Mouse (Mus musculus) forebrain, embryonic 11.5 days (tissue): ENCODE data around the gene Parp8. TPM values are rescaled to one million over a fixed set of nuclear protein-coding genes. Genes with fewer than 3 reads are reported as not detected.

Experiments
- ATAC-seq: fragments of 200-750 bp; cut with Nextera tagmentation; replicated peaks from 2 replicates; pipeline ENCODE4 v1.8.0; 2017; ENCODE audit warnings: moderate TSS enrichment; ENCODE audit not compliant: low FRiP score
- DNase-seq: peaks from one replicate; pipeline ENCODE4 v3.0.0-alpha.2; 2017; ENCODE audit warnings: low spot score
- H3K27ac ChIP-seq: fragments of 300-500 bp; sonication (generic); 2 replicates; pipeline ENCODE4 v1.5.1; 2014; ENCODE audit warnings: low read depth, low read length
- H3K27me3 ChIP-seq: fragments of 300-500 bp; sonication (generic); 2 replicates; pipeline ENCODE4 v1.6.1; 2014; ENCODE audit warnings: mild to moderate bottlenecking, low read length, mixed read lengths; ENCODE audit not compliant: control insufficient read depth, insufficient read depth
- H3K36me3 ChIP-seq: fragments of 300-500 bp; sonication (generic); 2 replicates; pipeline ENCODE4 v1.6.1; 2014; ENCODE audit warnings: mild to moderate bottlenecking, low read length, moderate library complexity, mixed read lengths; ENCODE audit not compliant: control insufficient read depth, insufficient read depth
- H3K4me1 ChIP-seq: fragments of 300-500 bp; sonication (generic); replicated peaks from 2 replicates; pipeline ENCODE4 v1.6.1; 2014; ENCODE audit warnings: low read length, mixed read lengths; ENCODE audit not compliant: control insufficient read depth, insufficient read depth
- H3K4me2 ChIP-seq: fragments of 300-500 bp; sonication (generic); 2 replicates; pipeline ENCODE4 v1.6.1; 2014; ENCODE audit warnings: low read depth, mild to moderate bottlenecking, low read length, moderate library complexity, mixed read lengths; ENCODE audit not compliant: severe bottlenecking
- H3K4me3 ChIP-seq: fragments of 300-500 bp; sonication (generic); 2 replicates; pipeline ENCODE4 v1.5.1; 2014; ENCODE audit warnings: low read depth, low read length
- H3K9ac ChIP-seq: fragments of 300-500 bp; sonication (generic); 2 replicates; pipeline ENCODE4 v1.6.1; 2014; ENCODE audit warnings: low read length
- H3K9me3 ChIP-seq: fragments of 300-500 bp; sonication (generic); 2 replicates; pipeline ENCODE4 v1.6.1; 2016; ENCODE audit warnings: low read length, mixed read lengths; ENCODE audit not compliant: control insufficient read depth
- WGBS: fragments of 180-500 bp; shearing (Covaris S2); extraction: QIAGEN DNeasy Blood & Tissue Kit; methylation state at CpG from one replicate; pipeline ENCODE4 v1.1.7; 2014; 5-methylcytosine and 5-hydroxymethylcytosine counted together
- polyA plus RNA-seq: library from polyadenylated mRNA; unstranded; fragments of >200 nt; fragmentation: Nextera tagmentation; extraction: Ambion mirVana; gene quantifications from 2 replicates; pipeline ENCODE4 v1.2.1, GENCODE M21; 2014

Parp8 gene
- polyA plus RNA-seq, 1 experiment from 2014 or later, result 15.4 TPM

DNA sequence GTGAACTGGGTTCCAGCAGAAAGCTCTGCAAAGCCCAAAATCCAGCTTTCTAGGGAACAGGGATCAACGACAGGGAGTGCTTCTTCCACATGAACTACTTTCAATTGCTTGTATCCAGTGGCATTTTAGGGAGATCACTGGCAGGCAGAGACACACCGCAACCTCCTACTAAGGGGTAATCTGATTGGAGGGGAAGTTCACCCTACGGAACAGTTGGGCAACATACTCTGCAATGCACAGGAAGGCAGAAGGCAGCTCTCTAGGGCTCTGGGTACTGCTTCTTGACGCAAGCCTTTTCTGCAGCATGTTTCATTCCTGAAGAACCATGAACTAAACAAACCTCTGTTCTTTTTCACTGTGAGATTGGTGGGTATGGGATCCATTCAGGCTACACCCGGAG, 10.9 kb upstream of the Parp8 start:
- Histone ChIP-seq H3K4me1 (no peaks in the 10 kb centered on the region), H3K27ac (no peak overlapping the region), H3K4me3 (no peak overlapping the region), H3K9me3 (no peaks in the 10 kb centered on the region), H3K36me3 (no peaks in the 10 kb centered on the region), H3K27me3 (no peaks in the 10 kb centered on the region), H3K9ac (no peak overlapping the region), H3K4me2 (no peak overlapping the region)
- no peak for ATAC-seq
- DNase-seq, result no peak
- WGBS, result 64% methylated on average over 5 of the region's 5 CpGs

GRCm38 (mm10) chr13:117035121-117035520, 9.8 kb upstream of the Parp8 start:
- no peak overlapping the region for H3K9ac ChIP-seq
- no peak overlapping the region for H3K27ac ChIP-seq
- 62% methylated on average over 2 of the region's 2 CpGs for WGBS
- no peak overlapping the region for H3K4me2 ChIP-seq
- no peaks in the 10 kb centered on the region for H3K36me3 ChIP-seq
- H3K4me3 ChIP-seq, result no peak overlapping the region
- no peaks in the 10 kb centered on the region for H3K4me1 ChIP-seq
- no peak for ATAC-seq
- no peaks in the 10 kb centered on the region for H3K9me3 ChIP-seq
- no peaks in the 10 kb centered on the region for H3K27me3 ChIP-seq
- no peak for DNase-seq

DNA sequence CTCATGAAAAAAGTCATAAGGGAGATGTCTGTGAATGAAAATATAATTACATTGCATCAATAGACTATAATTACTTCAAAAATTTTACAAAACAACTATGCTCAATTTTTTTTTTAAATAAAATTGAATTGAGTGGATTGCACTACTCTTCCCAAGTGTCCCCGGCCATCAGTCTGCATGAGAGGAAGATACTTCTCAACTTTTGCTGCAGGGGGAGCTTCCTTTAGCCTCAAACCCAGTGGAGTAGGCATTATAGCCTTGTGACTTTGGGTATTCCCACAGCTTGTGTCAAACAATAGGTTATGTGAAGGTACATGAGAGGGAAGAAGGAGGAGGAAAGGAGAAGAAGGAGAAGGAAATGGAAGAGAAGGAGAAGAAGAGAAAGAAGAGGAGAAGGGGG, 9.3 kb upstream of the Parp8 start:
- Histone ChIP-seq H3K27ac (no peak overlapping the region), H3K9ac (no peak overlapping the region), H3K4me2 (no peak overlapping the region), H3K27me3 (no peaks in the 10 kb centered on the region), H3K4me3 (no peak overlapping the region), H3K9me3 (no peaks in the 10 kb centered on the region), H3K36me3 (no peaks in the 10 kb centered on the region), H3K4me1 (no peaks in the 10 kb centered on the region)
- ATAC-seq (no peak), DNase-seq (no peak)
- WGBS, result 83% methylated on average over 1 of the region's 1 CpGs

DNA sequence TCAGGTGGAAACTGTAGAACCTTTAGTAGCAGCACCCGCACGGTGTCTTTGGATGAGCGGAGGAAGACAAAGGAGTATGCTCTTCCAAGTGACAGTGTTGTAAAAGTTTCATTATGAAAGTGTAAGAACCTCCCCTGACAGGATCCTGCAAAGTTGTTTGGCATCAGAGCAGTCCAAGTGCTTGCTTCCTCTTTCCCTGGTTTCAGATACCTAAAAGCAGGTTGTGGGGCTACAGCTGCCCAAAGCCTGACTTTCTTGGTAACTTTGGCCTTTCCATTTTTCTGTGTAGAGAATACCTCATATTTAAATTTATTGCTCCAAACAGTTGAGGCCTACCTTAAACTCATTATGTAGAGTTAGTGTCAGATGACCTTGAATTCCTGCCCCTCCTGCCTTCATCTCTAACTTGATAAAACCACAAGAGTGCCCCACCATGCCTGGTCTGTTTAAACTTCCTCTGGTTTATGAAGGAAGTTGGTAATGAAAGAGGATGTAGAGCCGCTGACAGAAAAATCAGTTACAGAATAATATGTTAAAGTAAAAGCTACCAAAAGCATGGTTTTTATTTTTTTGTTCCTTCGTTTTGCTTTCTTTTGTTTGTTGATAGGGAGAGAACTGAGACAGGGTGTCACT, 8.5 kb upstream of the Parp8 start:
- DNase-seq (no peak), ATAC-seq (no peak)
- Histone ChIP-seq H3K4me1 (no peaks in the 10 kb centered on the region), H3K27ac (no peak overlapping the region), H3K36me3 (no peaks in the 10 kb centered on the region), H3K27me3 (no peaks in the 10 kb centered on the region), H3K9ac (no peak overlapping the region), H3K9me3 (no peaks in the 10 kb centered on the region), H3K4me2 (no peak overlapping the region), H3K4me3 (no peak overlapping the region)
- whole genome bisulfite sequencing, result 89% methylated on average over 5 of the region's 5 CpGs

- no peak overlapping the region for H3K4me2 ChIP-seq
- WGBS, result 87% methylated on average over 1 of the region's 1 CpGs
- no peaks in the 10 kb centered on the region for H3K9me3 ChIP-seq
- DNase-seq (no peak), ATAC-seq (no peak)
- H3K4me3 ChIP-seq, result no peak overlapping the region
- H3K9ac ChIP-seq, result no peak overlapping the region
- no peaks in the 10 kb centered on the region for H3K4me1 ChIP-seq
- H3K36me3 ChIP-seq, result no peaks in the 10 kb centered on the region
- no peaks in the 10 kb centered on the region; the same call in 1 of the 2 replicates for H3K27me3 ChIP-seq
- H3K27ac ChIP-seq, result no peak overlapping the region
These were observed 7.1 kb upstream of the Parp8 start for GRCm38 (mm10) chr13:117032402-117032801.

GRCm38 (mm10) chr13:117031546-117031945, 6.2 kb upstream of the Parp8 start:
- Histone ChIP-seq H3K27me3 (no peaks in the 10 kb centered on the region; the same call in 1 of the 2 replicates), H3K9me3 (no peaks in the 10 kb centered on the region), H3K4me2 (no peak overlapping the region), H3K36me3 (no peaks in the 10 kb centered on the region), H3K4me1 (no peaks in the 10 kb centered on the region), H3K27ac (no peak overlapping the region), H3K9ac (no peak overlapping the region), H3K4me3 (no peak overlapping the region)
- 88% methylated on average over 6 of the region's 6 CpGs for WGBS
- DNase-seq (no peak), ATAC-seq (no peak)

DNA sequence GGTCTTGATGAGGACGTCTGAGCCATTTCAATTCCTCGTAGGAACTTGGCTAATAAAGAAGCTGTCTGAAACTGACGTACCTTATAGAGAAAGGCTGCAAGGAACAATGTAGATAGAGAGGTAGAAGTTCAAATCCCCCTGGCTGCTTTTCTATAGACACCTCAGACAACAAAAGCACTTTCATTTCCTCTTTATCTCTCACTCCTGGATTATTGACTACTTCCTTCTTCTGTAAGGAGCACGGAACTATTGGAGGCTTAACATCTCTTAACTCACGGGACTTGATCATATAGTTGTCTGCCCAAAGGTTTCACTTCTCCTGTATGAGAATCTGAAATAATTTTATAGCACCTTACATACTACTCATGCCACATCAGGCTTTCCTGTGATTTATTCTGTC, 2.9 kb upstream of the Parp8 start:
- DNase-seq, result no peak
- 83% methylated on average over 5 of the region's 5 CpGs for WGBS

DNA sequence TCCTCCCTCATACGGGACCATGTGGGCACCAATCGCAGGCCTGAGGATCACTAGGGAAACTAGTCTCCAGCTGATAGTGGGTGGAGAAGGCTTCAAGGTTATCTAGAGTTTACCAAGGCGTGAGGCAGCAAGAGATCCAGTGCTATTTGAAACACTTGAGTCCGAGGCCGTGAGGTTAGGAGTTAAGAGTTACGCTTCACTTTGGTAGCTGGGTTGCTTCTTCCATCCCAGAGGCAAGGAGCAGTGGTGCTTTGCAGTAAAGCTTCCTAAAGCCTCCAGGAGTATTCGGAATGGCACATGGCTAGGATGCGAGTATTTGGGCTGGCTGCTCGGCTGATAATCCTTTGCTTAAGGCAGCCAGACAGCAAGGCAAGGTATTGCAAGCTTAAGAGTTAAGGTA, 2.0 kb upstream of the Parp8 start:
- DNase-seq (no peak), ATAC-seq (no peak)
- no peaks in the 10 kb centered on the region for H3K36me3 ChIP-seq
- WGBS, result 76% methylated on average over 9 of the region's 9 CpGs
- H3K4me1 ChIP-seq, result no peaks in the 10 kb centered on the region
- H3K9ac ChIP-seq, result no peak overlapping the region
- no peak overlapping the region for H3K4me2 ChIP-seq
- H3K4me3 ChIP-seq, result no peak overlapping the region
- no peaks in the 10 kb centered on the region for H3K9me3 ChIP-seq
- H3K27ac ChIP-seq, result no peak overlapping the region
- H3K27me3 ChIP-seq, result no peaks in the 10 kb centered on the region; the same call in 1 of the 2 replicates

More for the DNA sequence above, 2.9 kb upstream of the Parp8 start:
- Histone ChIP-seq H3K27ac (no peak overlapping the region), H3K36me3 (no peaks in the 10 kb centered on the region), H3K4me2 (no peak overlapping the region), H3K27me3 (no peaks in the 10 kb centered on the region; the same call in 1 of the 2 replicates), H3K4me3 (no peak overlapping the region), H3K4me1 (no peaks in the 10 kb centered on the region), H3K9ac (no peak overlapping the region), H3K9me3 (no peaks in the 10 kb centered on the region)
- ATAC-seq, result no peak

DNA sequence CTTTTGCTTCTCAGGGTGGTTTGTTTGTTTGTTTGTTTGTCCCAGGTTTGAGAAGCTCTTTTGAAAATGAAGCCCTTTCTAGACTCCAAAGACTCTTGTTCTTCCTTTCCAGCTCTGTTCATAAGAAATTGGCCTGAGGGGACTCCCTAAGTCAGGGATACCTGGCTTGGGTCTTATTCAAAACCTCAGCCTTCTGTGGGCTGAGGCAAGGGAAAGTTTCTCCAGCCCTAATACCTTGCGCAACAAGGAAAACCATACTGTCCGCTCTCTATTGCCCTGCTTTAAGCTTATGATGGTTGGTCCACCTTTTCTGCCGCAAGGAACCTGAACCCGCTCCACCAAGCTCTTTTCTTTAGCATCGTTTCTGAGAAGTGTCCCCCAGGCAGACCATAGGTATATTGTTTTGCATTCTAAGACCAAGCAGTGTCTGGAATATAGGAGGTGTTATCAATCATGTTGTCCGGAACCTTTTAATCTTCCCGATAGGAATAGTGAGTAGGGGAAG, 991 bp upstream of the Parp8 start:
- no peak overlapping the region for H3K9ac ChIP-seq
- no peaks in the 10 kb centered on the region for H3K9me3 ChIP-seq
- H3K4me1 ChIP-seq, result no peaks in the 10 kb centered on the region
- no peaks in the 10 kb centered on the region for H3K36me3 ChIP-seq
- ATAC-seq (no peak), DNase-seq (no peak)
- no peaks in the 10 kb centered on the region; the same call in 1 of the 2 replicates for H3K27me3 ChIP-seq
- no peak overlapping the region for H3K27ac ChIP-seq
- no peak overlapping the region for H3K4me3 ChIP-seq
- WGBS, result 72% methylated on average over 7 of the region's 7 CpGs
- peak overlapping the region; percentile 90; the same call in 1 of the 2 replicates for H3K4me2 ChIP-seq
